ENCODE assay signal across 11 mouse cellular contexts in genomic region chr8:121731060-121731459, GRCm38 (mm10). TPM values are rescaled to one million over a fixed set of nuclear protein-coding genes. Genes with fewer than 3 reads are reported as not detected.
DNase-seq lines count a peak whose midpoint lies in the region; ATAC-seq and TF ChIP-seq lines count a peak whose summit lies in the region.
"Had no signal": no experiment of that assay in that cellular context is flagged by ENCODE, and none has a peak within 500 bp of the region (broad histone marks: within the 10 kb centered on the region; RNA-seq: fewer than 3 reads in every experiment).

No protein-coding gene starts in this region.

- 2% methylated on average over 11 of the region's 11 CpGs for WGBS in intestine, embryonic 14.5 days
- 5% methylated on average over 10 of the region's 11 CpGs for WGBS in intestine, postnatal 0 days
- WGBS in embryonic facial prominence, embryonic 13.5 days = 2% methylated on average over 11 of the region's 11 CpGs
- WGBS in hindbrain, embryonic 16.5 days = 3% methylated on average over 10 of the region's 11 CpGs

- H3K4me3 ChIP-seq in intestine, embryonic 14.5 days (ENCODE audit: low read depth, low read length) = peak overlapping the region; percentile 42
- no peak overlapping the region for H3K4me3 ChIP-seq in intestine, postnatal 0 days (ENCODE audit: low read depth, low read length)
- H3K4me3 ChIP-seq in embryonic facial prominence, embryonic 13.5 days = peak overlapping the region; percentile 59
- peak overlapping the region; percentile 76 for H3K4me3 ChIP-seq in hindbrain, embryonic 16.5 days (ENCODE audit: low read length)

- peak; percentile 53 for DNase-seq in intestine, embryonic 14.5 days (ENCODE audit: low spot score)
- peak; percentile 41 for DNase-seq in neural tube, embryonic 10.5 days (ENCODE audit: extremely low spot score, low spot score)
- no peak for DNase-seq in thymus, postnatal 36 days
- no peak for DNase-seq in lung, postnatal 10 days
- no peak for DNase-seq in embryo, embryonic 11 days
- DNase-seq: kidney, adult 8-10 months had no signal

- no peak overlapping the region for H3K9ac ChIP-seq in intestine, embryonic 14.5 days (ENCODE audit: low read length)
- no peak overlapping the region for H3K9ac ChIP-seq in intestine, postnatal 0 days (ENCODE audit: low read depth, low read length)
- no peak overlapping the region for H3K9ac ChIP-seq in embryonic facial prominence, embryonic 13.5 days
- peak overlapping the region; percentile 84 for H3K9ac ChIP-seq in hindbrain, embryonic 16.5 days (ENCODE audit: low read depth, low read length)
- H3K9ac ChIP-seq: liver, embryonic 14.5 days had no signal

- no peaks in the 10 kb centered on the region for H3K9me3 ChIP-seq in intestine, embryonic 14.5 days (ENCODE audit: control insufficient read depth, low read length)
- no peaks in the 10 kb centered on the region for H3K9me3 ChIP-seq in intestine, postnatal 0 days (ENCODE audit: control insufficient read depth)
- no peaks in the 10 kb centered on the region; the same call in 1 of the 2 replicates for H3K9me3 ChIP-seq in embryonic facial prominence, embryonic 13.5 days
- no peaks in the 10 kb centered on the region for H3K9me3 ChIP-seq in hindbrain, embryonic 16.5 days (ENCODE audit: control insufficient read depth, low read length)

- H3K27me3 ChIP-seq in intestine, embryonic 14.5 days (replicated peaks; ENCODE audit: control insufficient read depth, insufficient read depth, low read length) = peaks cover 67% of the 10 kb centered on the region
- peaks cover 46% of the 10 kb centered on the region for H3K27me3 ChIP-seq in intestine, postnatal 0 days (replicated peaks; ENCODE audit: control insufficient read depth, insufficient read depth, low read length)
- peaks cover 84% of the 10 kb centered on the region for H3K27me3 ChIP-seq in embryonic facial prominence, embryonic 13.5 days
- H3K27me3 ChIP-seq in hindbrain, embryonic 16.5 days (replicated peaks; ENCODE audit: control insufficient read depth, insufficient read depth, low read length) = peaks cover 2% of the 10 kb centered on the region

- H3K36me3 ChIP-seq in intestine, embryonic 14.5 days (ENCODE audit: control insufficient read depth, insufficient read depth, low read length) = no peaks in the 10 kb centered on the region
- no peaks in the 10 kb centered on the region for H3K36me3 ChIP-seq in intestine, postnatal 0 days (ENCODE audit: control insufficient read depth, insufficient read depth)
- no peaks in the 10 kb centered on the region for H3K36me3 ChIP-seq in embryonic facial prominence, embryonic 13.5 days
- H3K36me3 ChIP-seq in hindbrain, embryonic 16.5 days (ENCODE audit: control insufficient read depth, insufficient read depth, low read length) = no peaks in the 10 kb centered on the region

- peak overlapping the region; percentile 75; the same call in 1 of the 2 replicates for H3K4me2 ChIP-seq in intestine, embryonic 14.5 days (ENCODE audit: low read length)
- H3K4me2 ChIP-seq in intestine, postnatal 0 days (replicated peaks; ENCODE audit: low read depth) = no peak overlapping the region
- H3K4me2 ChIP-seq in embryonic facial prominence, embryonic 13.5 days = peak overlapping the region; percentile 87
- peak overlapping the region; percentile 78 for H3K4me2 ChIP-seq in hindbrain, embryonic 16.5 days (ENCODE audit: low read length)

- TF ChIP-seq CTCF in intestine, postnatal 0 days (IDR thresholded peaks at IDR 0.05; ENCODE audit: low read depth) = no peak

- no peak for ATAC-seq in intestine, embryonic 14.5 days (replicated peaks; ENCODE audit: low FRiP score, low TSS enrichment, low read depth)
- ATAC-seq in intestine, postnatal 0 days = no peak
- no peak for ATAC-seq in embryonic facial prominence, embryonic 13.5 days (ENCODE audit: insufficient number of reproducible peaks, insufficient read depth, low FRiP score, low TSS enrichment, low read depth)
- ATAC-seq in hindbrain, embryonic 16.5 days = peak; percentile 41
- ATAC-seq: CD4-positive, CD25-positive, alpha-beta regulatory T cell, adult 4 months had no signal

- no peak overlapping the region for H3K27ac ChIP-seq in intestine, embryonic 14.5 days (ENCODE audit: low read depth)
- no peak overlapping the region for H3K27ac ChIP-seq in intestine, postnatal 0 days (ENCODE audit: low read depth, low read length)
- no peak overlapping the region for H3K27ac ChIP-seq in embryonic facial prominence, embryonic 13.5 days
- H3K27ac ChIP-seq in hindbrain, embryonic 16.5 days (ENCODE audit: low read depth, low read length) = peak overlapping the region; percentile 78; the same call in 1 of the 2 replicates
- H3K27ac ChIP-seq: liver, embryonic 14.5 days had no signal

- H3K4me1 ChIP-seq in intestine, embryonic 14.5 days (replicated peaks; ENCODE audit: control insufficient read depth, insufficient read depth, low read length) = no peaks in the 10 kb centered on the region; the same call in 1 of the 2 replicates
- H3K4me1 ChIP-seq in intestine, postnatal 0 days (replicated peaks; ENCODE audit: control insufficient read depth, insufficient read depth, low read length) = no peaks in the 10 kb centered on the region
- peaks cover 18% of the 10 kb centered on the region for H3K4me1 ChIP-seq in embryonic facial prominence, embryonic 13.5 days
- peaks cover 18% of the 10 kb centered on the region for H3K4me1 ChIP-seq in hindbrain, embryonic 16.5 days (ENCODE audit: control insufficient read depth, insufficient read depth, low read depth, low read length)

RNA-seq across cellular contexts. Expression of gene Jph3, which starts 1.6 kb away (rescaled TPM):
- polyA plus RNA-seq in intestine, embryonic 14.5 days (2014; fragmentation: Nextera tagmentation; extraction: Ambion mirVana) = 4.4 and 4.6 TPM in 2 replicates
- polyA plus RNA-seq in intestine, postnatal 0 days (2015; fragmentation: Nextera tagmentation; extraction: Ambion mirVana) = 2.8 and 3.0 TPM in 2 replicates
- 2.0 and 2.4 TPM in 2 replicates for polyA plus RNA-seq in embryonic facial prominence, embryonic 13.5 days (2015; fragmentation: Nextera tagmentation; extraction: Ambion mirVana)
- 106 and 118 TPM in 2 replicates for polyA plus RNA-seq in hindbrain, embryonic 16.5 days (2015; fragmentation: Nextera tagmentation; extraction: Ambion mirVana)
- polyA plus RNA-seq: liver, embryonic 14.5 days had no signal

Comparison
In these comparisons a context has a peak if more than half of its experiments do, and no peak if none do; other contexts are left out.
1. DNase-seq: peak in intestine, embryonic 14.5 days (single experiment) and neural tube, embryonic 10.5 days (single experiment); none in thymus, postnatal 36 days (0 of 2), lung, postnatal 10 days (single experiment) and embryo, embryonic 11 days (single experiment).
2. RNA of gene Jph3, which starts 1.6 kb away (polyA plus RNA-seq): 106 to 118 TPM in hindbrain, embryonic 16.5 days; 4.4 to 4.6 TPM in intestine, embryonic 14.5 days, 2.8 to 3.0 TPM in intestine, postnatal 0 days and 2.0 to 2.4 TPM in embryonic facial prominence, embryonic 13.5 days; every median in the first group is over 10 times any median in the second.